8 mouse cellular contexts compared by ENCODE assay signal in the genomic region with DNA sequence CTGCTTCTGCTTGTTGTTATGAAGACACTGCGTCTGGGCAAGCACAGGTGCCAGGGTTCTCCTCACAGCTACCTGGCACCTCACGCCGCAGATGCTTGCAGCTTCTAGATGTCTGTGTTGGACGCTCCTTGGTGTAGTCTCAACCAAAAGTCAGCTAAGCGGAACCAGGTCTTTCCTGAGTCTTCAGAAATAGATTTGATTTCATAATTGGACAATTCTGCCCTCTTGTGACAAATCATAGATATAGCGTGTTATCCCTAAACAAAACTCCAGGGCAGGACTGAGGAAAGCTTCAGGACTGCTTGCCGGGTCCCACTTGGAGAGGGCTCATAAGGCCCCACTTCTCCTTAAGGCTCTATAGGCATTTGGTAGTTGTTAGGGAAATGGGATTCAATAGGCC. TPM values are rescaled to one million over a fixed set of nuclear protein-coding genes. Genes with fewer than 3 reads are reported as not detected.
DNase-seq lines count a peak whose midpoint lies in the region; ATAC-seq and TF ChIP-seq lines count a peak whose summit lies in the region.

No protein-coding gene starts in this region.

- peak; percentile 13 for DNase-seq in left cerebral cortex, postnatal 4 days
- DNase-seq in left cerebral cortex, adult 8-10 months (ENCODE audit: low spot score in 2 of 2), result no peak
- peak; percentile 66 for DNase-seq in adipocyte (ENCODE audit: low spot score)
- DNase-seq in thymus, adult 2 months, result no peak
- DNase-seq in right cerebral cortex, postnatal 25 days, result no peak

- no peak for TF ChIP-seq POLR2A in thymus, adult 2 months (IDR thresholded peaks at IDR 0.05; ENCODE audit: control insufficient read depth, extremely low read depth, insufficient read depth, low read length, poor library complexity)

- peak; percentile 93 for ATAC-seq in common myeloid progenitor, adult 5-6 weeks (replicated peaks; ENCODE audit: low read depth, poor library complexity, severe bottlenecking)
- 0 out of 2 replicates have a peak, but pooled peaks have one; percentile 36 for ATAC-seq in intestine, postnatal 0 days
- peak; percentile 51; the same call in 1 of the 2 replicates for ATAC-seq in neural tube, embryonic 14.5 days (ENCODE audit: low read depth)

- TF ChIP-seq CTCF in intestine, postnatal 0 days (IDR thresholded peaks at IDR 0.05; ENCODE audit: low read depth), result peak; percentile 82
- no peak for TF ChIP-seq CTCF in thymus, adult 2 months (IDR thresholded peaks at IDR 0.05; ENCODE audit: borderline replicate concordance, control insufficient read depth, extremely low read depth, insufficient read depth, low read length, poor library complexity)

- H3K9ac ChIP-seq in intestine, postnatal 0 days (ENCODE audit: low read depth, low read length), result no peak overlapping the region
- H3K9ac ChIP-seq in neural tube, embryonic 14.5 days (replicated peaks; ENCODE audit: low read depth, low read length), result no peak overlapping the region

- no peak overlapping the region for H3K27ac ChIP-seq in intestine, postnatal 0 days (ENCODE audit: low read depth, low read length)
- H3K27ac ChIP-seq in neural tube, embryonic 14.5 days (ENCODE audit: low read depth, low read length), result no peak overlapping the region
- H3K27ac ChIP-seq in thymus, adult 2 months (ENCODE audit: control insufficient read depth, insufficient read depth, low read length), result no peak overlapping the region

- H3K27me3 ChIP-seq in intestine, postnatal 0 days (replicated peaks; ENCODE audit: control insufficient read depth, insufficient read depth, low read length), result no peaks in the 10 kb centered on the region
- no peaks in the 10 kb centered on the region for H3K27me3 ChIP-seq in neural tube, embryonic 14.5 days (ENCODE audit: control insufficient read depth, insufficient read depth, low read length)
- H3K27me3 ChIP-seq in thymus, adult 2 months (ENCODE audit: control insufficient read depth, insufficient read depth, low read length), result no peaks in the 10 kb centered on the region

- H3K9me3 ChIP-seq in intestine, postnatal 0 days (ENCODE audit: control insufficient read depth), result no peaks in the 10 kb centered on the region
- H3K9me3 ChIP-seq in neural tube, embryonic 14.5 days (ENCODE audit: control insufficient read depth, low read length), result no peaks in the 10 kb centered on the region

- WGBS in intestine, postnatal 0 days, result 56% methylated on average over 7 of the region's 7 CpGs
- WGBS in neural tube, embryonic 14.5 days, result 78% methylated on average over 7 of the region's 7 CpGs
- WGBS in thymus, adult 2 months, result 12% methylated on average over 7 of the region's 7 CpGs

- no peaks in the 10 kb centered on the region; the same call in 1 of the 2 replicates for H3K4me1 ChIP-seq in intestine, postnatal 0 days (replicated peaks; ENCODE audit: control insufficient read depth, insufficient read depth, low read length)
- no peaks in the 10 kb centered on the region for H3K4me1 ChIP-seq in neural tube, embryonic 14.5 days (ENCODE audit: control insufficient read depth, insufficient read depth, low read length)
- no peaks in the 10 kb centered on the region for H3K4me1 ChIP-seq in thymus, adult 2 months (replicated peaks; ENCODE audit: control insufficient read depth, insufficient read depth, low read length)

- no peak overlapping the region for H3K4me2 ChIP-seq in intestine, postnatal 0 days (replicated peaks; ENCODE audit: low read depth)
- no peak overlapping the region for H3K4me2 ChIP-seq in neural tube, embryonic 14.5 days (ENCODE audit: low read depth, low read length)

- intact Hi-C loops in left cerebral cortex, postnatal 4 days (cut with DNase I), result loop anchor here (10.0 kb wide), 1 partner anchor 138 kb away; no protein-coding TSS in a partner anchor

- H3K4me3 ChIP-seq in intestine, postnatal 0 days (ENCODE audit: low read depth, low read length), result no peak overlapping the region
- H3K4me3 ChIP-seq in neural tube, embryonic 14.5 days (ENCODE audit: low read depth, low read length), result no peak overlapping the region
- no peak overlapping the region for H3K4me3 ChIP-seq in thymus, adult 2 months (ENCODE audit: control insufficient read depth, insufficient read depth, low read length)

- H3K36me3 ChIP-seq in intestine, postnatal 0 days (ENCODE audit: control insufficient read depth, insufficient read depth), result no peaks in the 10 kb centered on the region
- no peaks in the 10 kb centered on the region for H3K36me3 ChIP-seq in neural tube, embryonic 14.5 days (ENCODE audit: control insufficient read depth, insufficient read depth, low read length)
- H3K36me3 ChIP-seq in thymus, adult 2 months (ENCODE audit: control insufficient read depth, insufficient read depth, low read length), result no peaks in the 10 kb centered on the region

RNA-seq across cellular contexts. Expression of gene Cfap161, which starts 7.8 kb away (rescaled TPM):
- 1 to 10 TPM; 1.0 to 1.1 TPM for total RNA-seq in left cerebral cortex, postnatal 4 days (2021)
- total RNA-seq in left cerebral cortex, adult 8-10 months (2022), result 1 to 10 TPM in 3 of 4 experiments, under 1 TPM in 1; 0.66 to 1.9 (median 1.4) TPM
- total RNA-seq in common myeloid progenitor, adult 5-6 weeks (2017), result not detected in 2 replicates
- polyA plus RNA-seq in intestine, postnatal 0 days (2015; fragmentation: Nextera tagmentation; extraction: Ambion mirVana), result not detected in 2 replicates
- 0.19 and 0.80 TPM in 2 replicates for polyA plus RNA-seq in neural tube, embryonic 14.5 days (2014; fragmentation: Nextera tagmentation; extraction: Ambion mirVana)
- polyA plus RNA-seq in thymus, adult 2 months (2012; rRNA removed), result 0.18 TPM in 1 of 2 replicates, not detected in the other

RNA-seq across cellular contexts. Expression of gene Il16, which starts 57.0 kb away (rescaled TPM):
- 1 to 10 TPM; 1.6 TPM for total RNA-seq in left cerebral cortex, postnatal 4 days (2021)
- total RNA-seq in left cerebral cortex, adult 8-10 months (2022), result 1 to 10 TPM; 2.3 to 4.0 (median 2.8) TPM
- total RNA-seq in common myeloid progenitor, adult 5-6 weeks (2017), result 68.8 and 69.4 TPM in 2 replicates
- 2.5 and 2.9 TPM in 2 replicates for polyA plus RNA-seq in intestine, postnatal 0 days (2015; fragmentation: Nextera tagmentation; extraction: Ambion mirVana)
- 0.55 and 0.98 TPM in 2 replicates for polyA plus RNA-seq in neural tube, embryonic 14.5 days (2014; fragmentation: Nextera tagmentation; extraction: Ambion mirVana)
- 162 and 171 TPM in 2 replicates for polyA plus RNA-seq in thymus, adult 2 months (2012; rRNA removed)

Comparison
In these comparisons a context has a peak if more than half of its experiments do, and no peak if none do; other contexts are left out.
1. DNase-seq: peak in left cerebral cortex, postnatal 4 days (single experiment) and adipocyte (single experiment); none in left cerebral cortex, adult 8-10 months (0 of 2), thymus, adult 2 months (single experiment) and right cerebral cortex, postnatal 25 days (single experiment).
2. ATAC-seq: peak in every context shown above with its lines; median percentile 93 in common myeloid progenitor, adult 5-6 weeks; 51 in neural tube, embryonic 14.5 days; 36 in intestine, postnatal 0 days.
3. RNA of gene Il16, which starts 57.0 kb away (total RNA-seq): 68.8 to 69.4 TPM in common myeloid progenitor, adult 5-6 weeks; 2.3 to 4.0 TPM in left cerebral cortex, adult 8-10 months and 1.6 TPM in left cerebral cortex, postnatal 4 days; every median in the first group is over 10 times any median in the second.